Mouse (Mus musculus) cerebellum, postnatal 10 days (tissue): Measurements from ENCODE around the gene Arhgef28.

ENCODE experiments used
- DNase-seq, 2 experiments: peaks; one replicate each; pipeline ENCODE4 v3.0.0; 2021; ENCODE audit warnings: mixed read lengths in 2 of 2

Gene Arhgef28

DNA sequence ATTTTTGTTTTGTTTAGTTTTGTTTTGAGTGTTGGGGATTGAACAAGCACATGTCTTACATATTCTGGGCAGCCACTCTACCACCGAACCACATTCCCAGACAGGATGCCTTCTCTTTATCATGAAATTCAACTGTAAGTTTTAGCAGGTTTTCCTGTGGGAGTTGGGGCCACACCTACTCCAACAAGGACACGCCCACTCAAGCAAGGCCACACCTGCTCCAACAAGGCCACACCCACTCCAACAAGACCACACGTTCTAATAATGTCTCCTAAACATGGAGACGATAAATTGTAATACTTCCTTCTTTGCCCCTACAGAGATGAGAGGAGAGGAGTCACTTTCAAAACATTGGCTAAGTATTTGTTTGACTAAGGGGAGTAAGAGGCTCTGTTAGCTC, 197.2 kb downstream of the Arhgef28 start:
- DNase-seq = no peak

DNA sequence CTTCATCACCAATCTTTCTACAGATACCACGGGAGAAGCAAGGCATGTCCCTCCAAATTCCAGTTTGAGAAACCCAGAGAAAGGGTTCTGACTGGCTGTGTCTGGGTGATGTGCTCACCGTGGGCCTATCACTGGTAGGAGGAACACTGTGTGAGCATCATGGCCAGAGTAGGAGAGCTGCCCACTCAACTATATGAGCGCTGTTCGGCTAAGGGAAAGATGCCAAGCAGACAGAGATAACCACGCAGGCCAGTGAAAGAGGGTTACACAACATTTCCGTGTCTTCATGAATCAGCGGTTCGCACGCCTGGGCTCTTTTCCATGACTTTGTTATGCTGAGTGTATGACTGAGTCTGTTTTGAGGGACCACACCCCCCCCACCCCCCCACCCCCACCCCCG, 197.7 kb downstream of the Arhgef28 start:
- no peak for DNase-seq

DNA sequence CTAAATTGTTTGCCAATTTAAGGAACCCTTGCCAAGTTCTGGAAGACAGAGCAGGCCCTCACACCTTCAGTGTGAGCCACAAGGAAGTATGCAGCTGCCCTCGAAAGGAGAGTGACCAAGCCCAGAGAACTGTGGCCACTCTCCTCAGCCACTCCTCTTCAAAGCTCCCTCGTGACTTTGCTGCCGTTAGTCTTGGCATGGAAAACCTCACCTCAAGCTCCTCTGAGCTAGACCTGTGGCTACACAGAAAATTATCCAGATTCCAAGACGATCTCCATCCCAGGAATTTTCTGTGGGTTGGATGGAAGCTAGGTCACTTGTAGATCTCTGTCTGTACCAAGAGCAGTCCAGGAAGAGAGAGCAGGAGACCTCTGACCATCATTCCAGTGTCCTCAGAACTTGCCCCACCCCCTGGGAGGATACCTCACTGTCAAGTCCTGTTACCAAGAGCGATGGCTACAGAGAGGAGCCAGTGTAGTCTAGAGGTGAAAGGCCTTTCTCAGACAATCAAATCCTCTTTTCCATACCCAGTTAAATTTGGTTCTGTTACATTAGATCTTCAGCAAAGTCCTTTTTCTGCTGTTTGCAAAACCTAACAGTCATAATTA, 200.5 kb downstream of the Arhgef28 start:
- no peak for DNase-seq

DNA sequence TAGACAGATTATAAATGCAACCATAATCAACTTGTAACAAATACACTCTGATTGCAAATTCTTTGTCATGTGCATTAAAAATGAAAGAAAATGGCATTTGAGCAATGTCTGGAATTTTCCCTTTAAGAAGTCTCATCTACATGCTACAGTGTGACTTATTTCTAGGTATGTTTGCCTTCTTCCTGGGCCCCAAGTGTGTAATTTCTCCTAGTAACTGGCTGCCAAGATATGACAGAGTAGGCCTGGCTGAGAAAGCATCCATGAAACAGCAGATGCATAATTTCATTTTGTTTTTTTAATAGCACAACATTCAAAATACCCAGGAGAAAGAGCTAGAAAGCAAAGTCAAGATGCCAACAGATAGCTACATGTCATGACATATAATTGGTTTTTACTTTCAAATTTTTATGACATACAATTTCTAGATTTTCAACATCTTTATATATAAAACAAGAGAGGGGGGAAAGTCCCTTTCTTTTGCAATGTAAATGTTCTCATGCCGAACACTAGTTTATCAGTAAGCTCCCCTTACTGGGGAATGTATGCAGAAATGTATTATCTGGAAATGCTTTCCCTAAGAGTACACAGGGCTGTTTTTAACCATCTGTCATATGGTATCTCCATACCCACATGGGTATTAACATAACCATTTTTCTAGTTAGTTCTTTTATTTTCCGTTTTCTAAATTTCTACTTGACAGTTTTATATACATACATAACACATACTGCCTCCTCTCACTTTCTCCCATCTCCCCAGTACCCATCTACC, 201.4 kb downstream of the Arhgef28 start:
- DNase-seq = no peak

DNA sequence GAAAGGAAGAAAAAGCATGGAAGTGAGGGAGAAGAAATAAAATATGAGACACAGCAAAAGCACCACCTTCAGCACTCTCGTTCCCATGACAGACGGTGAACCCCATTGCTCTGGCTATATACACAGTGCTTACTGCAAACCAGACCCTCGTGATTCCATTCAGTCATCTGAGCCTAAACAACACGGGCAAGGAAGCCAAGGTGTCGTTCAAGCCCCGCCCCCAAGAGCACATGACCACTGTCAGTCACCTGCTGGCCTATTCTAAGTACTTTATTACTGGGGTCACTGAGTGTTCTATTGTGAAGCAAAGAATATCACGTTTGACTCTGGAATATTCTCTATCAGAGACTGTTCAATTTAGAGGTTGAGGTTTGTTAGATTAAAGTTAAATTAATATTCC, 202.5 kb downstream of the Arhgef28 start:
- no peak for DNase-seq

DNA sequence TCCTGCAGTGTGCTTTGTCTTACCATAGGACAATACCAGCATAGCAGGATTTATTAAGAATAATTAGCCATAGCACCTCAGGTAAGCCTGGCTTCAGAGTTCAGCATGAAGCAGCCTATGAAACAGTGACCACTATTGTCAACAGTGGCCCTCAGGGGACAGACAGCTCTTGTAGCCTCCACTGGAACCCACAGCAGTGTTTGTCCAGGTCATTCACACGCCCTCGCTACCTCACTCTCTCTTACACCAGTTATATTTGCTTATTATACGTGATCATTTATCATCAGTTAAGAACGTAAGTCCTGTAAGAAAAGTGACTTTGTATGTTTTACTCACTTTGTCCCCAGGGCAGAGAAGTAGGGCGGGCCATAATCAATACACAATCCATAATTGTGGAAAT, 203.6 kb downstream of the Arhgef28 start:
- DNase-seq = no peak

DNA sequence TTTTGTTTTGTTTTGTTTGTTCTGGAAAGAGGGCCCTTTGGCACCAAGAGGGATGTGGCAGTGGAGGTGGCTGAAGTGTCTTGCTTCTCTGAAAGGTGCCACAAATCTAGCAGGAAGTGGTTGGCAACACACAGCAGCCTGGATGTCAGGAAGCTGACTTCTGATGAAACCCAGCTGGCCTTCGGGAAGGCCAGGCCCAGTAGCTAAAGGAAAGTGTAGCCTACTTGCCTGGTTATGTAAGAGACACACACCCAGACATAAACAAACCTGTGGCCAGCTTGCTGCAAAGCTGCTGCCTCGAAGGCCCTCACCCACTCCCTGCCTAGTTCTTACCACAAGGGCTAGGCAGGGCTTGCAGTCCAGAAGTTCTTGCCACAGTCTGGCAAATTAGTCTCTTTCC, 204.1 kb downstream of the Arhgef28 start:
- DNase-seq = no peak

DNA sequence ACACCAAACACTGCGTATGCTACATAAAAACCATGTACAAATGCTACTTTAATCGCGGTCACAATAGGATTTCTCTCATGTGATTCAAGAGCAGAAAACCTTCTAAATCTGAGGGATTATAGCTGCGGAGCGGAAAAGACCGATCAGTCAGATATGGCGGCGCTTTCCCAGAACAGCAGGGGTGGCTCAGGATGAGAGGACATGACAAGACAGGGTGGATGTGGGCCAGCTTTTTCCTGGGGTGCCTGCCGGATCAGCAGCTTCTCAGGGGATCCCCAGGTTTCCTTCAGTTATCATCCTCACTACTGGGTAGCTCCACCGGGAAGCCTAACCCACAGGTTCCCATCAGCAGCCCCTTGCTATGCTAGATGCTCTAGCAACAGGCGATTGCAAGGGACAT, 204.5 kb downstream of the Arhgef28 start:
- DNase-seq = no peak

DNA sequence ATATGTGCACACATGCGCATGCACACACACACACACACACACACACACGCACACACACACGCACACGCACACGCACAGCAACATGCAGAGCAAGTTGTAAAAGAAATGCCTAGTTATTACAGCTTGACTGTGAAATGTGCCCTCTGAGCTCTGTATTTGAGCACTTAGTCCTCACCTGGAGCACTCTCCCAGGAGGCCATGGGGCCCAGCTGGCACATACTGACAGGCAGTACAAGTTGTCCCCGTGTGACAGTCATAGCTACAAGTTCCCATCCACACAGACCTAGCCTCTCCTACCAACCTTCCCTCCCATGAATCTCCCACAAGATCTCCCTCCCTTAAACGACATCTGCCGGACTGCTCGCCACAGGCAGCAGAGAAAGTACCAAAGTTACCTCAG, 205.4 kb downstream of the Arhgef28 start:
- no peak for DNase-seq

DNA sequence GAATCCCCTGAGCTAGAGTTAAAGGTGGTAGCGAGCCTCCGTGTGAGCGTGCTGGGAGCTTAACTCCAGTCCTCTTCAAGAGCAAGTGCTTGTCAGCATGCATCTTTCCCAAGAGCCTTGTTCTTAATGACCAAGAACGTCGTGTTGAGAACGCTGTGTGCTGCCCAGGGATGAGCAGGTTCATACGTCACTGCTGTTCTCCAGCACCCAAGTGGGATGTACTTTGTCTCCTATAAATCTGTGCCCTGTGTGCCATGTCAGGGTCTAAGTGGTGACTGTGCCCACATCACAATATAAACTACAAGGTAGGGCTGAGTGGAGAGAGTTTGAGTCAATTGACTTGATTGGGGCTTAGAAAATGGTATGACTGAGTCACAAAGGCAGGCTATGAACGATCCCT, 207.1 kb downstream of the Arhgef28 start:
- no peak for DNase-seq

DNA sequence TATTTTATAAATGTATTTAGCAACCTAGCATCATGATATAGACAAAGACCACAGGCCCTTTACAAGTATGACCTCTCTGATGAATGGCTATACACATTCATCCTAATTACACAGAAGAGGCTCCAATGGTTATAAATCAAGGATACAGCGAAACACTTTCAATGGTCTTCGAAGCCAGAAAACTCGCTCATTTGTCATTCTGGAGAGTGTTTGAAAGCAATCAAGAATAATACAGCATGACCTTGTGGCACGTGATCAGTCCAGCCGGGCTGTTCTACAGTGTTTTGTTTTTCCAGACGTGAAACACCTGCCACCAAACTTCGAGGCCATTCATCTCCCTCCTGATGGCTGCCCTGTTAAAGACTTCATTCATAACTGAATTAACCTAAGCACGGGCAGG, 207.7 kb downstream of the Arhgef28 start:
- DNase-seq = no peak

DNA sequence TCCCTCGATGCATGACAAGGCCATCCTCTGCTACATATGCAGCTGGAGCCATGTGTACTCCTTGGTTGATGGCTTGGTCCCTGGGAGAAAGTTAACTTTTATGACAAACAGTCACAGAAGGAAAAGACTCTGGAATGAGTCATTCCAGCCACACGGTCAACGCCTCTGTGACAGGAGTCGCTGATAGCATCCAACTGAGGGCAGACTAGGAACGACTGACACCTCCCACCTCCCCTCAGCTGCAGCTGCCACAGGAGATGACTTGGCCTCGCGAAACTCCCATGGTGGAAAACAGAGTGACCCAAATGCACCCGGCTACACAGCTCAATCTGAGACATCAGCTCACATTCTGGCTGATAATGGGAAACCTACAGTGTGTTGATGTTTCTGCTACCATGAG, 215.3 kb downstream of the Arhgef28 start:
- DNase-seq = no peak

DNA sequence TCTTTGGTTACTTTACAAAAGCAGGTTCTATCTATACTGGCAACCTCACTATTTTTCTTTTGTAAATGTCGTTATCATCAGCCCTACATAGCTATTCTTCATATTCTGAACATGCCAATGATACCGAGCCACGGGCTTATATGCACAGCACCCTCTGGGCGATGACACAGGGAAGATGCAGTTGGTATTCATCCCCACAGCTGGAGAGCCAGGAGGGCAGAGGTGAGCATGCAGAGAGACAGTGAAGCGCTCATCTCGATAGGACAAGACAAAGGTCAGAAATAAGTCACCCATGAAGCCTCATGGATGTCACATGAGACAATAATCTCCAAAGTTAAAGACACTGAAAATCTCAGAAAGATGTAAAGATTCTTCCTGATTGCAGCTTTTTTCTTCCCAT, 217.4 kb downstream of the Arhgef28 start:
- no peak for DNase-seq

DNA sequence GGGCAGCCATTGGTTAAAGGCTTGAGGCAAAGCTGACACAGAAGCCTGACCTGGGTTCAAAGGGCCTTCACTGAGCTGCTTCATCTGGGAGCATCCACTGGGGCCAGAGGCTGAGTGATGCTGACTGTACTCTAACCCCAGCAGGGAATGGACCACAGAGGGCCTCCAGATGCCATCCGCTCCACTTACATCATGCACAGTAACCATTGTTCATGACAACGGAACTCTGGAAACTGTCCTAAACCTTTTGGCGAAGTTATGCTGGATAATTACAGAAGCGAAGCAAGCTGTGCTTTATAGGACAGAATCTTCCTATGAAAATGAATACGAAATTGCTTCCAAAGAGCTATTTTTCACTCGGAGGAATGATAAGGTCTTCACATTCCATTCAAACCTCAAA, 219.5 kb downstream of the Arhgef28 start:
- DNase-seq = no peak

DNA sequence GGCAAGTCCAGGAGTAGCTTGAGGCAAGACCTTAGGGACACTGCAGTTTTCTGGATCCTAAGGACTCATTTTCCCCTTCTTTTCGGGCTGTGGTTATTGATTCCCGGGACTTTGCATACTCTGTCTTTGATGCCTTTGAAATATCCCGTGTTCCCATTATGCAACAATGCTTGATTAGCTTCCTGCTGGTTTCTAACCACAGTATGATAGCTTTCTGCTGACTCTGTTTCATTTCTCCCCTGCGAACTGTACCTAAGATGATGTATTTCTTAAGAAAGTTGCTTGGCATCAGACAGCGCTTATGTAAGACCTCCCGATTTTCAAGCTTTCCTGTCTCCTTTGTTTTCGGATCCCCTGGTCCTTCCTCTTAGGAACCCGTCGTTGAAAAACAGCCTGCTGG, 229.1 kb downstream of the Arhgef28 start:
- no peak for DNase-seq

DNA sequence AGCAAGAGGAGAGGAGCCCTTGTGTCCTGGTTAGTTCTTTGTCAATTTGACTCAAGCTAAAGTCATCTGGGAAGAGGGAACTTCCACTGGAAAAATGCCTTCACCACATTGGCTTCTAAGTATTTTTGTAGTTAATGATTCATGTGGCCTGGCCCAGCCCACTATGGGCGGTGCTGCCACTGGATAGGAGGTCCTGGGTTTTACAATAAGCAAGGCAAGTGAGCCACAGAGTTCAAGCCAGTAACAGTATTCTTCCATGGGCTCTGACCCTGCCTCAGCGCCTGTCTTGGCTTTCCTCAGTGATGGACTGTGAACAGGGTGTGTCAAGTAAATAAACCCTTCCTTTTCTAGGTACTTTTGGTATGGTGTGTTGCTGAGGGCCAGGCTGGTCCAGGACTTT, 229.6 kb downstream of the Arhgef28 start:
- no peak for DNase-seq

DNA sequence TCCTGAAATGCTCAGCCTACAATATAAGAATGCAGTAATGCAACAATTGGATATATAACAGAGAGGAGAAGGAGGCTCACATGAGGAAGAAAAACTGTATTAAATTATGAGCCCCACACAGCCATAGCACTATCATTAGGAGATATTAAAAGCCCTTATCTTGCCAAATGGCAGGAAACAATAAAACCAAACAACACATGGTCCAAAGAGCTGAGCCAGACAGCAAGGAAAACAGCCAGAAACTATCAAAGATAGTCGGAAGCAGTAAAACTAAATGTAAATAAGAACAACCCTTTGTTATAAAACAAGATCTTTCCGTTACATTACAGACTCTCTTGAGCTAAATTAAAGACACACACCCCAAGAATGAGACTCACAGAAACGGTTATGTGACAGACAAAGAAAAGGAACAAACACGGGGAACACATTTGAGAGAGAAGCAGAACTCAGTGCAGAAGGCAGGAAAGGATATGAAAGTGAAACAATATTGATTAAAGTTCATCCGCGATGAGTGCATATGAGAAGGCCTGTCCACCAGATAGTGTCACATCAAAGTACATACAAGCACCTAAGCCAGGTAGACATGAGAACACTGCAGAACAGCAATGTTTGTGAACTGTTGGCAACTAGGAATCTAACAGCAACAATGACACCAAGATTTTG, 231.6 kb downstream of the Arhgef28 start:
- DNase-seq = no peak

DNA sequence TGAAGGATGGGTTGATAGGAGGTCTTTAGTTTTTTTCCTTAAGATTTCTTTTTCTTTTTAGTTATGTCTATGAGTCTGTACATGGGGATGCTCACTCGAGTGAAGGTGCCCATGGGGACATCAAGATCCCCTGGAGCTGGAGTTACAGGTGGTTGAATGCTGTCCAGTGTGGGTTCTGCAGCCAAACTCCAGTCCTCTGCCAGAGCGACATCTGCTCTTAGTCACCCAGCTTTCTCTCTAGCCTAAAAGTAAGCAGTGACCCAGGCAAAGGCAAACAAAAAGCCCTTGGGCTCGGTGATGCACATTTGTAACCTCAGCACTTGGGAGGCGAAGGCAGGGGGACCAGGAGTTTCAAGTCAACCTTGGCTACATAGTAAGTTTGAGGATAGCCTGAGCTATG, 232.3 kb downstream of the Arhgef28 start:
- DNase-seq = no peak

DNA sequence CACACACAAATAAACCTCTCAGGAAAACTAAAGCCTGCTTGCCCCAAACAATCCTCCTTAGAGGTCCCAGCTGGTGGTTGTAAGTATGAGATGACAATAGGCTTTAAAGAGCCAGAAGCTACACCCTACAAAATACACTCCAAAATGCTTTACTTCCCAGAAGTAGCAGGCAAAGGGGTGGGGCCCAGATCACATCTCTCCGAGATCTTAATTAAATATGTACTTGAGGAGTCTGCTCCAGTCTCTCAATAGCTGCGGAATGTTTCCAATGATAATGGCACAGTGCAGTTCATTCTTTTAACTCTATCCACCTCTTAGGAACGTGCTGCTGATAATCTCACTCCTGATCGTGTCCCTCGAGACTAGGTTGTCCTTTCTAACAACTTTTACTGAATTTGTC, 240.2 kb downstream of the Arhgef28 start:
- DNase-seq = no peak

DNA sequence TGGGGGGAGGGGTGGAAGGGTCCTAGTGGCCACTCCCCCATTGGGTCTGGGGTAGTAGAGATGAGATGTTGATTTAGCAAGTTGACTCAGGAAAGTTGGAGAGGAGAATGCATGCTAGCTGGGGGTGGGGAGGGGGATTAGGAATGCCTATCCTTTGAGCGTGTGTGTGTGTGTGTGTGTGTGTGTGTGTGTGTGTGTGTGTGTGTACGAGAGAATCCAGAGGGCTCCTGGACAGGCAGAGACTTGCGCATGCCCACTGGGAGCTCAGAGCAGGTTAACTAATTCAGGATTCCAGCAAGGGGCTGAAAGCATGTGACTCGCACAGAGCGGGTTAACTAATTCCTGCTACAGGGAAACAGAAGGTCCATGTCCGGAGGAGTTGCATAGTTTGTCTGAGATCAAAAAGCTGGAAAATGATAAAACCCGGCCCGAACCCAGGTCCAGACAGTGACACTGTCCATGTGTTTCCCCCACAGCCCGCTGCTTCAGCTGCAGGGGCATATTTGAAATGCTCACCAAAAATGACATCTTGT, 241.3 kb downstream of the Arhgef28 start:
- DNase-seq = no peak

DNA sequence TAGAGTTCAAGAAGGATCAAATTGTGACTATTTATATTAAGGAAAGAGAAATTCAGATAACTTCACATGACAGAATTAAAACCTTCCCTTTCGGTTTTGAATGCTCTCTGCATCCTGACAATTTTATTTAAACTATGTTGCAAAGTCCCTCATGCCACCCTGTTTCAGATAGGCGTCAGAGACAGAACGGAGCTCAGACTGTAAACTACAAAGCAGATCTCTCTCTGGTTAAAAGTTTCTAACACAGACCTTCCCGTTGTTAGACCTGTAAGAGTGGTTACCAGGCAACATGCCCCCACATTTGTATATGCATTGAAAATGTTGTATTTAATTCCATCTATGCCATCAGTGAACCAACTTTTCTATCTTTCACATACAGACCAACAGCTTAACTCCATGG, 246.1 kb downstream of the Arhgef28 start:
- no peak for DNase-seq

DNA sequence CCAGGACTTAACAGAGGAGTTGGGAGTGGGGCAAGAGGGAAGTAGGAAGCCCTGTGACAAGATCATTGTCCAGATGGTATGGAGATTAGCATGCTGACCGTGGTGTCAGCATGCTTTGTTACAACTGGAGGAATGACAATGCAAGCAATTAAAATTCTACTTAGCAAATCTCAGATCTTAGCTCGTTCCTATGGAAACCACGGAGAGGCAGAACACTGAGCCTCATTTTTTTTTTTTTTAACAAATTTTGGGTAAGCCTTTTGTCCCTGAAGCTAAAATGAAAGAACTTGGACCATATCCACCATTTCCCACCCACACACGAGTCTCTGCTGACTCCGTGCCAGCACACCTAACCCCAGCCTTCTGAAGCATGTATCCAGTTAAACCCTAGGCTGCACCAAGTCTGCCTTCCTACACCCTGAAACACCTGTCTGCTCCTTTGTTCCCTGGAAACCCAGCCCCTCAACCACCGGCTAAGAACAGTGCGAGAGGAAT, 246.8 kb downstream of the Arhgef28 start:
- DNase-seq = peak; percentile 32 to 49

DNA sequence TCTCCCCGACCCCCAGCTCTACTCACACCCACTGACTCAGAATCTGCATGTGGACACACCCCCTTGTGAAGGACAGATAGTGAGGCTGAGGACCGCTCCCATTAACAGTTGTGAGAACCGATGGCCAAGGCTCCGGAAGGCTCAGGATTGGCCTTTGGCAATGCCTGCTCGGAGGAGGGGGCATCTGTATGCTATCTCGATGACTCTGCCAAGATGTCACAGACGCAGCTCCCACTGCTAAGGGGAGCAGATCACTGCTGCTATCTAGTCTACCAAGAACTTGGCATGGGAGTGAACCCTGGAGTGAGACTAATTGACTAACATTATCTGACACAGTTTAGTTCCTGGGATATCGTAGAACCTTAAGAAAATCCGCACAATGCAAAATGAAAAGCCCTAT, 250.5 kb downstream of the Arhgef28 start:
- DNase-seq = peak; percentile 63 to 76

DNA sequence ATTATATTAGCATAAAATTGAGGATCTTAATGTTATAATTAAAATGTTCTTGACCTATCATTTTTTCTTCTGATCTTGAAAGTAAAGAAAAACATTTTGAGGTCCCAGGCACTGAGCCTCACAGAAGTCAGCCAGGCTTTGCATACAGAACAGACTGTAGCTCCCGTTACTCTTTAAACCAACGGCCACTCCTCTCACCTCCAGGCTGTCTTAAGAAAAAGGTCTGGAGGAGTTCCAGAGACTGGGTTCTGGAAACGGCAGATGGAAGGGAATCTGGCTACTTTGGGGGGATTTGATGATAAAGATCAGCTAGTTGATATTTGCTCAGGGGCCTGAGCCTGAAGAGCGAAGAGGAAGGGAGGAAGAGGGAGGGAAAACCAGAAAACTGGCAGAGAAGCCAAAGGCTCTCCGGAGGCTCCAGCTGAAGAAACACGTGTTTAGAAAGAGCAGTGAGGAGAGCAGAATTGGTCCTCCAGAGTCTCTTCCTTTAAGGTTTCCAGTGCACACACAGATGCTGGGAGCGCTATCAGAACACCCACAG, 251.2 kb downstream of the Arhgef28 start:
- peak; percentile 13 to 24 for DNase-seq
